Mouse (Mus musculus) cerebellum, adult 2 months (tissue): ENCODE measurements around the gene Ubl7.

ENCODE experiments used
- CTCF ChIP-seq: fragments of 200-500 bp; IDR thresholded peaks from 2 replicates; pipeline ENCODE4 v1.5.1; 2011; ENCODE audit warnings: low read depth, mild to moderate bottlenecking, control low read depth, low read length, moderate library complexity, borderline replicate concordance; ENCODE audit not compliant: insufficient read depth
- POLR2A ChIP-seq: fragments of 200-500 bp; IDR thresholded peaks from 2 replicates; pipeline ENCODE4 v1.6.1; 2011; ENCODE audit warnings: low read length, control low read depth, borderline replicate concordance; ENCODE audit not compliant: insufficient read depth

DNA sequence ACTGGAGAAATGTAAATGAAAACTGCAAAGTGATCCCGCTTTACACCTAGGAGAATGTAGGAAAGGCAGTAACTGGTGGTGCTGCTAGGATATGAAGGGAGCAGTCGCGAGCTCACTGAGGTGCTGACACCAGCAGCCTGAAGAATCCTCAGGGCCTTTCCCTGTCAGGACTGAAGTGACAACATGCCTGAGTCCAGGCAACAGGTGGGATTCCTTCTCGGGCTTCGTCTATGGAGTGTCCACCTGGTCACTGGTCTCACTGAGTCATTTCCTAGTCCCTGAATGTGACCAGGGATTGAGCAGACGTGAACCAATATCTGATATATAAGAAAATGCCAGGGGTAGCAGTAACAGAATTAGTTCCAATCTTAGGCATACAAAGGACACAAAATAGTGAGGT, 42.0 kb upstream of the Ubl7 start:
- TF ChIP-seq CTCF (no peak), POLR2A (no peak)
